Mouse (Mus musculus): Measurements from ENCODE around the gene Prss29. TPM values are rescaled to one million over a fixed set of nuclear protein-coding genes. Genes with fewer than 3 reads are reported as not detected.

The Prss29 gene
- total RNA-seq (2021): not detected
- long read RNA-seq, experiment 1: 0 reads
- long read RNA-seq, experiment 2: 0 reads

GRCm38 (mm10) chr17:25318354-25318753 lies at the start of gene Prss29:
Prss29 (plus strand) TSS chr17:25318654.
- DNase-seq: no peak

GRCm38 (mm10) chr17:25270795-25271335 lies 47.6 kb upstream of the Prss29 start:
- DNase-seq: no peak

GRCm38 (mm10) chr17:25272326-25272725 lies 46.1 kb upstream of the Prss29 start:
- DNase-seq: no peak

DNA sequence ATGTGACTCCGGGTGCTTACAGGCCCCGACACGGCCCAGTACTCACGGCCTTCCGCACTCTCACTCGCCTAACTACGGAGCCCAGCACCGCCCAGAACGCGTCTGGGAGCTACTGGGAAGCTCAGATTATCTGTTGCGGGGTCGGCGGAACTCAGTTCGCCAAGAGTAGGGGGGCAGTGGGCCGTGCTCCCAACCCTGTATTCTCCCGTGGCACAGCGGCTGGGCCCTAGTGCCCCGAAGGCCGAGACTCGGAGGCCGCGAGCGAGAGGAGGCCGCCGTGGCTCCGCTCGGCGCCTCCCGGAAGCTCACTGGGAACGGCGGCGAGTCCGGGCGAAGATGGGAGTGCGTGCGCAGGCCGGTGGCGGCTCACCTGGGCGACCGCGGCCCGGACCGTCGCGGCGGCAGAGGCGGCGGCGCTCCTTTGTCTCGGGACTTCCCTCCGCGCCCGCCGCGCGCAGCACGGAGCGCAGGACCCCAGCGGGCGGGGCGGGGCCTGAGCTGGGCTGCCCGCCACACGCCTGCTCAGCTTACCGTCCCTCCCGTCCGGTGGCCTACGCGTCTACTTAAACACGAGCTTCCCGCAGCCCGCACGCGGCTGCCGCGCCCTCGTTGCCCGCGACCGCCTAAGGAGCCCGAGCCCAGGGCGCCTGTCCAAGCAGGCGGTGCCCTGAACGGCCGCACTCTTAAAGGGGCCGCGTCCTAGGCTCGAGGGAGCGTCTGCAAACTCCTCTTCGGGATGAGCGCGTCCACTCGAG lies 45.3 kb upstream of the Prss29 start:
- DNase-seq: peak; percentile 89

GRCm38 (mm10) chr17:25273706-25274501 lies 44.5 kb upstream of the Prss29 start:
- DNase-seq: peak; percentile 95

- DNase-seq: no peak
Observed at GRCm38 (mm10) chr17:25274571-25275346, 43.7 kb upstream of the Prss29 start, which contains the start of gene Ube2i. Ube2i (minus strand) TSS chr17:25274622.

- no peak for DNase-seq
Observed at GRCm38 (mm10) chr17:25275833-25276232, 42.6 kb upstream of the Prss29 start.

GRCm38 (mm10) chr17:25282133-25282532 lies 36.3 kb upstream of the Prss29 start:
- DNase-seq: peak; percentile 63

DNA sequence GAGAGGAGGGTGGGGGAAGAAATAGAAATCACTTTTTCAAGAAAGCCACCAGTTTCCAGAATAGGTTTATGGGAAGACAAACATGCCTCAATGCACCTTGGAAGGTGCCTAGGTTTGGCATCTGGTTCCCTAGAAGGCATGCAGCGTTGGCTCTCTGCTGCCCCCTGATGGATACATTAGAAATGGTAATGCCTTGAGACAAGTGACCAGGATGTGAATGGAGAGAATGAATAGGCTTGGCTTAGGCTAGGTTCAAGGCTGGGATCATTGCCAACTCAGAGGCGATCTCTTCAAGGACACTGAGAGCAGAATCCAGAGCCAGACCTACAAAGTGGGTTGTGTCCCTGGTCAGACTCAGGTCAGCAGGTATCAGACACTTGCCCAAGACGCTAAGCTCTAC lies 33.4 kb upstream of the Prss29 start:
- DNase-seq: peak; percentile 83

GRCm38 (mm10) chr17:25288842-25289241 lies 29.6 kb upstream of the Prss29 start:
- peak; percentile 67 for DNase-seq

- no peak for DNase-seq
Observed at GRCm38 (mm10) chr17:25290411-25290810, 28.0 kb upstream of the Prss29 start.

- DNase-seq: no peak
Observed at GRCm38 (mm10) chr17:25293495-25293894, 25.0 kb upstream of the Prss29 start.

- DNase-seq: no peak
Observed at GRCm38 (mm10) chr17:25294111-25294510, 24.3 kb upstream of the Prss29 start.

DNA sequence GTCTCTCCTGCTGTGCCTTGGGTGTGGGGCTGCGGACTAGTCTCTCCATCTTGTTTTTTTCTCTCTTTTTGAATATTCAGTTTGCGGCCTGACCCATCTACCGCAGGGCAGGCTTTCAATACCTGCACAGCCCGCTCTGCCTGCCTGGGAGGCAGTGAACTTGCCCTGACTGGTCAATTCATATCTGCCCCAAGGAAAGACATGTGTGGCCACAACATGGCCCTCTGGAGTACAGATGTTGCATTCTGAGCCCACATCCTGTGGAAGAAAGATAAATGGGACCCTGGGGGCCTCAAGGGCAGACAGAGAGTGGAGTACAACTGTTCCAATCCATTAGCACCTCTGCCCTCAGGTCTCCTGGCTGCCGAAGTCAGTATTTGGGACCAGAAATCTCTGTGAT lies 20.4 kb upstream of the Prss29 start, which contains the start of gene Prss34:
Gene Prss34 (plus strand): TSS at position 301 of the 400 bp plus-strand sequence.
- DNase-seq: no peak

GRCm38 (mm10) chr17:25308346-25308745 lies 10.1 kb upstream of the Prss29 start, which contains the start of gene Prss28:
Prss28 (plus strand) TSS chr17:25308646.
- DNase-seq: no peak

DNA sequence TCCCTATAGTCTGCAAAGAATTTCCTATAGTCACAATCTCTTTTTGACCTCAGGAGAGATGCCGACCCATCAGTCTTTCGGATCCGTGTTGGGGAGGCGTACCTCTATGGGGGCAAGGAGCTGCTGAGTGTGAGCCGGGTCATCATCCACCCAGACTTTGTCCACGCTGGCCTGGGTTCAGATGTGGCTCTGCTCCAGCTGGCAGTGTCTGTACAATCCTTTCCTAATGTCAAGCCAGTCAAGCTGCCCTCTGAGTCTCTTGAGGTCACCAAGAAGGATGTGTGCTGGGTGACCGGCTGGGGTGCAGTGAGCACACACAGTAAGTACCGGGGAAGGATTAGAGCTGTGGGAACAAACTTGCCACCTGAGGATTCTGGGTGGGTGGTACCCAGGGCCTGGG lies 2.4 kb downstream of the Prss29 start:
- no peak for DNase-seq

- no peak for DNase-seq
Observed at GRCm38 (mm10) chr17:25322930-25323329, 4.5 kb downstream of the Prss29 start.

- no peak for DNase-seq
Observed at GRCm38 (mm10) chr17:25332321-25332720, 13.9 kb downstream of the Prss29 start.

GRCm38 (mm10) chr17:25333943-25334342 lies 15.5 kb downstream of the Prss29 start:
- DNase-seq: peak; percentile 80

DNA sequence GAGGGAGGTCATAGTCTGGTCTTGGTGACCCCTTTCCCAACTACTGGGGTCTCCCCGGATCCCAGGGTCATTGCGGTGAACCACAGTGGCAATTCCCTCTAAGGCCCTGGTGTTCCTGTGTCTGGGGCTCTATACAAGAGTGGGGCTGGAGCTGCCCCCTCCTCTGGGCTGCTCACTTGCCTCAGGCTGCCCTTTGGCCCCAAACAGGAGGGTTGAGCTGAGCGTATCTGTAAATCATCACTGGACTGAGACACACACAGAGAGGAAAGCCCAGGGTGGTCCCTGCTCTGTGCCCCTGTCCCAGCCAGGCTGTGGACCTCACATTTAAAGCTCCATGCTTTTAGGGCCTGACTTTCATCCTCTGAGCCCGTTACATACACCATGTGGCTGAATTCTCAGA lies 19.8 kb downstream of the Prss29 start:
- DNase-seq: no peak

DNA sequence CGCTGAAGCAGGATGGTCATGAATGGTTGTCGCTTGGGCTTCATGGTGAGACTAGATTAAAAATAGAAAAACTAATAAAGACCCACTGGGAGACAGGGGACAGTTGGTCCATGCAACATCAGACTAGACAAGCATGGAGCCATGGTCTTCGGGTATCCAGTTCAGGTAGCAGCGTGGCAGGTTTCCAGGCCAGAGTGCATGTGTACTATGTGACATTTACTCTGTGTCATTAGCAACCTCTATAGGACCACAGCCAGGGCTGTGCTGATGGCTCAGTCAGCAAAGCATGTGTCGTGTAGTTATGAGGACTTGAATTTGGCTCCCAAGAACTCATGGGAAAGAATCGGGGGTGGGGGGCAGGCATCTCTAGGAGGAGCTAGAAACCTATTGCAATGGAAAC lies 21.5 kb downstream of the Prss29 start:
- DNase-seq: no peak

DNA sequence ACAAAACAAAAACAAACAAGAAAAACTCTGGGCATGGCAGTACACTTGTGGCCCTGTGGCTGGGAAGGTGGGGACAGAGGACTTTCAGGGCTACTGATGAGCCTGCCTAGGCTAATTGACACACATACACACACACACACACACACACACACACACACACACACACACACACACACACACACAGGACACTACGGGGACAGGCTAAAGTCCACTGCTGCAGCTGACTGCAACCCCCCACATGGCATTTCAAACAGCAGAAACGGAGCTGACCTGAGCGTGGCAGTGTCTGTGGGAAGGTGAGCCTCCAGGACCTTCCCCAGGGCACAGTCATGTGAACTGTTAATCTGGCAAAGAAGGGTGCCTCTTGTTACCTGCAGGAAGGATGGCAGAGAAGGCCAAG lies 23.0 kb downstream of the Prss29 start:
- DNase-seq: no peak
